Mouse (Mus musculus): ENCODE data around the gene Ntsr2.

GRCm38 (mm10) chr12:16646780-16647409 is 6.3 kb upstream of the Ntsr2 start:
- TF ChIP-seq CTCF (IDR thresholded peaks at IDR 0.05; ENCODE audit: borderline replicate concordance, control insufficient read depth, extremely low read depth, insufficient read depth, low read length, poor library complexity) (no peak), POLR2A (IDR thresholded peaks at IDR 0.05; ENCODE audit: control insufficient read depth, extremely low read depth, insufficient read depth, low read length, poor library complexity) (no peak)
